Mouse (Mus musculus) liver, adult 2 months (tissue): Measurements from ENCODE around the gene Myo18a. TPM values are rescaled to one million over a fixed set of nuclear protein-coding genes. Genes with fewer than 3 reads are reported as not detected.

ENCODE experiments used
- DNase-seq: peaks from one replicate; pipeline ENCODE4 v3.0.0-alpha.2; 2011; ENCODE audit warnings: low read depth, low spot score; ENCODE audit errors: extremely low read depth
- H3K27ac ChIP-seq: fragments of 200-500 bp; replicated peaks from 2 replicates; pipeline ENCODE4 v1.5.1; 2012; ENCODE audit warnings: low read depth, mild to moderate bottlenecking, control low read depth, inconsistent platforms, low read length; ENCODE audit not compliant: insufficient read depth
- H3K27me3 ChIP-seq: fragments of 200-500 bp; 2 replicates; pipeline ENCODE4 v1.6.1; 2012; ENCODE audit warnings: mild to moderate bottlenecking, moderate library complexity, low read length, inconsistent platforms; ENCODE audit not compliant: control insufficient read depth, insufficient read depth
- H3K36me3 ChIP-seq: fragments of 200-500 bp; 2 replicates; pipeline ENCODE4 v1.6.1; 2012; ENCODE audit warnings: low read length, inconsistent platforms; ENCODE audit not compliant: control insufficient read depth, insufficient read depth
- H3K4me1 ChIP-seq: fragments of 200-500 bp; 2 replicates; pipeline ENCODE4 v1.6.1; 2011; ENCODE audit warnings: low read length; ENCODE audit not compliant: control insufficient read depth, insufficient read depth
- H3K4me3 ChIP-seq: fragments of 200-500 bp; 2 replicates; pipeline ENCODE4 v1.5.1; 2011; ENCODE audit warnings: low read depth, mild to moderate bottlenecking, control low read depth, low read length, moderate library complexity; ENCODE audit not compliant: insufficient read depth
- H3K79me2 ChIP-seq: fragments of 200-500 bp; 2 replicates; pipeline ENCODE4 v1.6.1; 2012; ENCODE audit warnings: inconsistent platforms, mild to moderate bottlenecking, low read length, moderate library complexity; ENCODE audit not compliant: control insufficient read depth, insufficient read depth
- H3K9ac ChIP-seq: fragments of 200-500 bp; 2 replicates; pipeline ENCODE4 v1.6.1; 2012; ENCODE audit warnings: low read depth, mild to moderate bottlenecking, control low read depth, inconsistent platforms, low read length
- CTCF ChIP-seq: fragments of 200-500 bp; IDR thresholded peaks from 2 replicates; pipeline ENCODE4 v1.5.1; 2011; ENCODE audit warnings: low read depth, low read length, control low read depth
- POLR2A ChIP-seq: fragments of 200-500 bp; IDR thresholded peaks from 2 replicates; pipeline ENCODE4 v1.6.1; 2011; ENCODE audit warnings: low read length, control low read depth; ENCODE audit not compliant: insufficient read depth; ENCODE audit errors: extremely low read depth
- WGBS: fragments of 180-500 bp; shearing (Covaris S2); methylation state at CpG from one replicate; pipeline ENCODE4 v1.1.7; 2018; 5-methylcytosine and 5-hydroxymethylcytosine counted together
- polyA plus RNA-seq: library from polyadenylated mRNA; depleted of rRNA; stranded (reverse); fragments of >200 nt; gene quantifications from 2 replicates; pipeline ENCODE4 v1.2.3, GENCODE M21; 2012; rRNA removed
- total RNA-seq: library from RNA; depleted of rRNA; stranded (reverse); fragments of >200 nt; gene quantifications from 2 replicates; pipeline ENCODE4 v1.2.3, GENCODE M21; 2014; rRNA removed

The Myo18a gene
- total and polyA plus RNA-seq, 2 experiments: 28.6 to 42.0 TPM

GRCm38 (mm10) chr11:77914598-77915260, 151.7 kb downstream of the Myo18a start:
- no peaks in the 10 kb centered on the region for H3K27me3 ChIP-seq
- H3K4me1 ChIP-seq: no peaks in the 10 kb centered on the region
- WGBS: 28% methylated on average over 32 of the region's 32 CpGs
- TF ChIP-seq CTCF (no peak), POLR2A (no peak)
- no peaks in the 10 kb centered on the region for H3K36me3 ChIP-seq
- H3K4me3 ChIP-seq: no peak overlapping the region
- H3K79me2 ChIP-seq: no peaks in the 10 kb centered on the region
- no peak overlapping the region for H3K27ac ChIP-seq
- DNase-seq: no peak
- no peak overlapping the region for H3K9ac ChIP-seq

Other genes starting within 250 kb of the Myo18a start
- gene Abhd15, start 248.1 kb upstream of the Myo18a start, total RNA-seq: 43.0 and 44.8 TPM in 2 replicates
- gene Abhd15, start 248.1 kb upstream of the Myo18a start, polyA plus RNA-seq: 32.7 and 55.6 TPM in 2 replicates
- 1.5 and 1.6 TPM in 2 replicates for gene Trp53i13, start 247.3 kb upstream of the Myo18a start, total RNA-seq
- 5.8 and 6.2 TPM in 2 replicates for gene Trp53i13, start 247.3 kb upstream of the Myo18a start, polyA plus RNA-seq
- not detected in 2 replicates for gene Gm10392, start 244.0 kb upstream of the Myo18a start, total RNA-seq
- gene Gm10392, start 244.0 kb upstream of the Myo18a start, polyA plus RNA-seq: not detected in 2 replicates
- gene Taok1, start 155.4 kb upstream of the Myo18a start, total RNA-seq: 23.0 and 24.6 TPM in 2 replicates
- 2.5 and 2.6 TPM in 2 replicates for gene Taok1, start 155.4 kb upstream of the Myo18a start, polyA plus RNA-seq
- gene Nufip2, start 77.1 kb upstream of the Myo18a start, total RNA-seq: 21.7 and 25.0 TPM in 2 replicates
- 5.4 and 8.3 TPM in 2 replicates for gene Nufip2, start 77.1 kb upstream of the Myo18a start, polyA plus RNA-seq
- gene Cryba1, start 38.0 kb upstream of the Myo18a start, total RNA-seq: not detected in 2 replicates
- not detected in 2 replicates for gene Cryba1, start 38.0 kb upstream of the Myo18a start, polyA plus RNA-seq
- not detected in 2 replicates for gene Gm10277, start 24.5 kb downstream of the Myo18a start, total RNA-seq
- not detected in 2 replicates for gene Gm10277, start 24.5 kb downstream of the Myo18a start, polyA plus RNA-seq
- gene Pipox, start 130.8 kb downstream of the Myo18a start, total RNA-seq: 238 and 251 TPM in 2 replicates
- gene Pipox, start 130.8 kb downstream of the Myo18a start, polyA plus RNA-seq: 219 and 222 TPM in 2 replicates
- not detected in 2 replicates for gene Sez6, start 167.6 kb downstream of the Myo18a start, total RNA-seq
- gene Sez6, start 167.6 kb downstream of the Myo18a start, polyA plus RNA-seq: not detected in 2 replicates
- gene Phf12, start 219.5 kb downstream of the Myo18a start, total RNA-seq: 3.6 and 7.5 TPM in 2 replicates
- 18.6 and 24.9 TPM in 2 replicates for gene Phf12, start 219.5 kb downstream of the Myo18a start, polyA plus RNA-seq